In genomic region chr2:174285921-174286470, GRCm38 (mm10) we compare ENCODE assay signal across 11 mouse cellular contexts. TPM values are rescaled to one million over a fixed set of nuclear protein-coding genes. Genes with fewer than 3 reads are reported as not detected.
A peak's percentile ranks its signal among the peaks of the same experiment; 100 is the strongest.
DNase-seq lines count a peak whose midpoint lies in the region; ATAC-seq lines count a peak whose summit lies in the region.
"Had no signal": no experiment of that assay in that cellular context is flagged by ENCODE, and none has a peak within 500 bp of the region (broad histone marks: within the 10 kb centered on the region; RNA-seq: fewer than 3 reads in every experiment).

No protein-coding gene starts in this region.

- H3K27me3 ChIP-seq in lung, embryonic 16.5 days (ENCODE audit: control insufficient read depth, insufficient read depth, low read depth, low read length), result peaks cover 43% of the 10 kb centered on the region
- peaks cover 51% of the 10 kb centered on the region for H3K27me3 ChIP-seq in limb, embryonic 13.5 days
- peaks cover 22% of the 10 kb centered on the region for H3K27me3 ChIP-seq in stomach, embryonic 15.5 days (replicated peaks)

- ATAC-seq in lung, embryonic 16.5 days (ENCODE audit: low read depth), result no peak
- ATAC-seq in limb, embryonic 13.5 days (ENCODE audit: low FRiP score, low read depth), result no peak
- ATAC-seq in stomach, embryonic 15.5 days (ENCODE audit: insufficient read depth, low FRiP score, low read depth), result no peak

- H3K9ac ChIP-seq in lung, embryonic 16.5 days (ENCODE audit: low read length), result no peak overlapping the region
- peak overlapping the region; percentile 59 for H3K9ac ChIP-seq in limb, embryonic 13.5 days
- H3K9ac ChIP-seq in stomach, embryonic 15.5 days, result no peak overlapping the region

- H3K4me3 ChIP-seq in lung, embryonic 16.5 days (ENCODE audit: low read length), result peak overlapping the region; percentile 28
- H3K4me3 ChIP-seq in limb, embryonic 13.5 days, result peak overlapping the region; percentile 45
- H3K4me3 ChIP-seq in stomach, embryonic 15.5 days (replicated peaks), result peak overlapping the region; percentile 33
- H3K4me3 ChIP-seq: erythroblast, embryonic 14.5 days; myocyte had no signal

- 52% methylated on average over 34 of the region's 34 CpGs for WGBS in lung, embryonic 16.5 days
- 51% methylated on average over 34 of the region's 34 CpGs for WGBS in limb, embryonic 13.5 days
- 55% methylated on average over 34 of the region's 34 CpGs for WGBS in stomach, embryonic 15.5 days

- DNase-seq in embryo, embryonic 9.5 days (ENCODE audit: extremely low spot score), result peak; percentile 40
- DNase-seq in embryo, embryonic 10.5 days (ENCODE audit: low spot score), result no peak
- no peak for DNase-seq in lung, postnatal 25 days (ENCODE audit: low spot score)
- DNase-seq in right cerebral cortex, postnatal 10 days (ENCODE audit: low spot score in 2 of 2), result no peak
- no peak for DNase-seq in testis, postnatal 14 days (ENCODE audit: low spot score)
- DNase-seq: spleen, adult 18-20 months had no signal

- no peak overlapping the region for H3K4me2 ChIP-seq in lung, embryonic 16.5 days (ENCODE audit: low read depth, low read length)
- H3K4me2 ChIP-seq in limb, embryonic 13.5 days (replicated peaks), result peak overlapping the region; percentile 62
- peak overlapping the region; percentile 32; the same call in 1 of the 2 replicates for H3K4me2 ChIP-seq in stomach, embryonic 15.5 days

- peaks cover 34% of the 10 kb centered on the region for H3K9me3 ChIP-seq in lung, embryonic 16.5 days (ENCODE audit: control insufficient read depth, low read length)
- peaks cover 23% of the 10 kb centered on the region for H3K9me3 ChIP-seq in limb, embryonic 13.5 days
- H3K9me3 ChIP-seq in stomach, embryonic 15.5 days, result peaks cover 7% of the 10 kb centered on the region

- H3K27ac ChIP-seq in lung, embryonic 16.5 days (ENCODE audit: low read length), result no peak overlapping the region
- no peak overlapping the region for H3K27ac ChIP-seq in limb, embryonic 13.5 days
- H3K27ac ChIP-seq in stomach, embryonic 15.5 days, result no peak overlapping the region

- peaks cover 52% of the 10 kb centered on the region for H3K36me3 ChIP-seq in lung, embryonic 16.5 days (ENCODE audit: control insufficient read depth, insufficient read depth, low read length)
- H3K36me3 ChIP-seq in limb, embryonic 13.5 days, result peaks cover 79% of the 10 kb centered on the region
- peaks cover 44% of the 10 kb centered on the region for H3K36me3 ChIP-seq in stomach, embryonic 15.5 days

- H3K4me1 ChIP-seq in lung, embryonic 16.5 days (replicated peaks; ENCODE audit: control insufficient read depth, insufficient read depth, low read length), result no peaks in the 10 kb centered on the region
- peaks cover 15% of the 10 kb centered on the region for H3K4me1 ChIP-seq in limb, embryonic 13.5 days
- H3K4me1 ChIP-seq in stomach, embryonic 15.5 days, result peaks cover 11% of the 10 kb centered on the region

RNA-seq across cellular contexts. Expression of gene Gnas, which starts 1.9 kb away (rescaled TPM):
- polyA plus RNA-seq in lung, embryonic 16.5 days (2015; fragmentation: Nextera tagmentation; extraction: Ambion mirVana), result 1,083 and 1,573 TPM in 2 replicates
- 1,943 and 1,947 TPM in 2 replicates for polyA plus RNA-seq in limb, embryonic 13.5 days (2015; fragmentation: Nextera tagmentation; extraction: Ambion mirVana)
- 1,615 and 1,630 TPM in 2 replicates for polyA plus RNA-seq in stomach, embryonic 15.5 days (2015; fragmentation: Nextera tagmentation; extraction: Ambion mirVana)
